Mouse (Mus musculus) thymus, adult 2 months (tissue): ENCODE data around the gene Abtb2.

ENCODE experiments used
- CTCF ChIP-seq: fragments of 200-500 bp; IDR thresholded peaks from 2 replicates; pipeline ENCODE4 v1.5.1; 2012; ENCODE audit warnings: mild to moderate bottlenecking, control low read depth, low read length, moderate library complexity, borderline replicate concordance; ENCODE audit not compliant: control insufficient read depth, poor library complexity, insufficient read depth; ENCODE audit errors: extremely low read depth
- POLR2A ChIP-seq: fragments of 200-500 bp; IDR thresholded peaks from 2 replicates; pipeline ENCODE4 v1.6.1; 2012; ENCODE audit warnings: mild to moderate bottlenecking, low read length, control low read depth, moderate library complexity; ENCODE audit not compliant: control insufficient read depth, poor library complexity, insufficient read depth; ENCODE audit errors: extremely low read depth

DNA sequence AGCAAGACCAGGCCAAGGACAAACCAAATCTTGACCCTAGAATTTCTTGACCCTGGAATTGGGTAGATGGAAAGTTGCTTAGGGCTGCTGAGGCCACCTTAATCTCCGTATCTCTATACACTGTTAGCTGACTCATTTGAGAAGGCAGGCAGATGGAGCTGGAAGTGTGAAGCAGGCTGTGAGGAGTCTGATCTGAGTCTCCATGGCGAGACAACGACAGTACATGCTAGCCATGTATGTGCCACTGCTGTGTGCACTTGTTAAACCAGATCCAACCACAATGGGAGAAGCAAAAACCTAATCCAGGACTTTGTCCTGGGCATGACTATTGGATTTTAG lies 26.4 kb downstream of the Abtb2 start:
- TF ChIP-seq POLR2A, result no peak
- no peak for TF ChIP-seq CTCF
